Mouse (Mus musculus): ENCODE measurements around the gene Gstt2. TPM values are rescaled to one million over a fixed set of nuclear protein-coding genes. Genes with fewer than 3 reads are reported as not detected.

Gene Gstt2
- polyA plus RNA-seq, 1 experiment: 21.0 TPM

- no peaks in the 10 kb centered on the region for H3K27me3 ChIP-seq (ENCODE audit: control insufficient read depth, insufficient read depth, low read length)
- WGBS: 95% methylated on average over 5 of the region's 5 CpGs
Measured at GRCm38 (mm10) chr10:75789841-75790240, 47.4 kb downstream of the Gstt2 start.

GRCm38 (mm10) chr10:75789081-75789735 lies 48.0 kb downstream of the Gstt2 start:
- Histone ChIP-seq H3K4me3 (replicated peaks; ENCODE audit: insufficient read depth, low read depth, low read length) (no peak overlapping the region), H3K27me3 (ENCODE audit: control insufficient read depth, insufficient read depth, low read length) (no peaks in the 10 kb centered on the region), H3K4me1 (ENCODE audit: control insufficient read depth, insufficient read depth, low read length) (no peaks in the 10 kb centered on the region; the same call in 1 of the 2 replicates), H3K27ac (ENCODE audit: insufficient read depth, low read length) (no peak overlapping the region)
- 84% methylated on average over 6 of the region's 6 CpGs for WGBS
- no peak for DNase-seq
- TF ChIP-seq POLR2A (IDR thresholded peaks at IDR 0.05; ENCODE audit: borderline replicate concordance, insufficient read depth, low read length): no peak
- TF ChIP-seq CTCF (IDR thresholded peaks at IDR 0.05; ENCODE audit: borderline replicate concordance, insufficient read depth, low read depth, low read length): no peak

More at GRCm38 (mm10) chr10:75789841-75790240, 47.4 kb downstream of the Gstt2 start:
- no peak overlapping the region for H3K4me3 ChIP-seq (replicated peaks; ENCODE audit: insufficient read depth, low read depth, low read length)
- DNase-seq: no peak
- H3K27ac ChIP-seq (ENCODE audit: insufficient read depth, low read length): no peak overlapping the region
- H3K4me1 ChIP-seq (ENCODE audit: control insufficient read depth, insufficient read depth, low read length): no peaks in the 10 kb centered on the region; the same call in 1 of the 2 replicates
- TF ChIP-seq POLR2A (IDR thresholded peaks at IDR 0.05; ENCODE audit: borderline replicate concordance, insufficient read depth, low read length) (no peak), CTCF (IDR thresholded peaks at IDR 0.05; ENCODE audit: borderline replicate concordance, insufficient read depth, low read depth, low read length) (no peak)

GRCm38 (mm10) chr10:75788277-75788676 lies 48.9 kb downstream of the Gstt2 start:
- Histone ChIP-seq H3K27me3 (ENCODE audit: control insufficient read depth, insufficient read depth, low read length) (no peaks in the 10 kb centered on the region), H3K4me3 (replicated peaks; ENCODE audit: insufficient read depth, low read depth, low read length) (no peak overlapping the region), H3K27ac (ENCODE audit: insufficient read depth, low read length) (no peak overlapping the region), H3K4me1 (ENCODE audit: control insufficient read depth, insufficient read depth, low read length) (no peaks in the 10 kb centered on the region)
- no peak for TF ChIP-seq CTCF (IDR thresholded peaks at IDR 0.05; ENCODE audit: borderline replicate concordance, insufficient read depth, low read depth, low read length)
- TF ChIP-seq POLR2A (IDR thresholded peaks at IDR 0.05; ENCODE audit: borderline replicate concordance, insufficient read depth, low read length): no peak
- DNase-seq: no peak
- 93% methylated on average over 8 of the region's 8 CpGs for WGBS

- WGBS: 72% methylated on average over 1 of the region's 1 CpGs
- no peak overlapping the region for H3K4me3 ChIP-seq (replicated peaks; ENCODE audit: insufficient read depth, low read depth, low read length)
- H3K27ac ChIP-seq (ENCODE audit: insufficient read depth, low read length): no peak overlapping the region
- no peak for TF ChIP-seq POLR2A (IDR thresholded peaks at IDR 0.05; ENCODE audit: borderline replicate concordance, insufficient read depth, low read length)
- TF ChIP-seq CTCF (IDR thresholded peaks at IDR 0.05; ENCODE audit: borderline replicate concordance, insufficient read depth, low read depth, low read length): no peak
- no peak for DNase-seq
- H3K4me1 ChIP-seq (ENCODE audit: control insufficient read depth, insufficient read depth, low read length): no peaks in the 10 kb centered on the region
- no peaks in the 10 kb centered on the region; the same call in 1 of the 2 replicates for H3K27me3 ChIP-seq (ENCODE audit: control insufficient read depth, insufficient read depth, low read length)
Measured at GRCm38 (mm10) chr10:75785442-75785841, 51.8 kb downstream of the Gstt2 start.

Other genes with a start within 250 kb of the Gstt2 start
- gene Ggt5, start 248.1 kb downstream of the Gstt2 start, polyA plus RNA-seq (2012; rRNA removed): 4.0 and 6.2 TPM in 2 replicates
- gene Susd2, start 193.4 kb downstream of the Gstt2 start, polyA plus RNA-seq (2012; rRNA removed): 18.5 and 22.0 TPM in 2 replicates
- gene Cabin1, start 73.1 kb downstream of the Gstt2 start, polyA plus RNA-seq (2012; rRNA removed): 48.6 and 62.2 TPM in 2 replicates
- 146 and 151 TPM in 2 replicates for gene Ddt, start 64.0 kb downstream of the Gstt2 start, polyA plus RNA-seq (2012; rRNA removed)
- not detected in 2 replicates for gene Gm20441, start 56.5 kb downstream of the Gstt2 start, polyA plus RNA-seq (2012; rRNA removed)
- 8.5 and 8.7 TPM in 2 replicates for gene Gstt3, start 56.0 kb downstream of the Gstt2 start, polyA plus RNA-seq (2012; rRNA removed)
- gene Gstt1, start 38.8 kb downstream of the Gstt2 start, polyA plus RNA-seq (2012; rRNA removed): 37.6 and 40.1 TPM in 2 replicates
- 0.14 TPM in 1 of 2 replicates, not detected in the other for gene Gstt4, start 14.9 kb downstream of the Gstt2 start, polyA plus RNA-seq (2012; rRNA removed)
- 1,309 and 1,339 TPM in 2 replicates for gene Mif, start 22.8 kb upstream of the Gstt2 start, polyA plus RNA-seq (2012; rRNA removed)
- gene Derl3, start 56.0 kb upstream of the Gstt2 start, polyA plus RNA-seq (2012; rRNA removed): 3.4 TPM in 2 replicates
- gene Smarcb1, start 84.2 kb upstream of the Gstt2 start, polyA plus RNA-seq (2012; rRNA removed): 78.5 and 82.1 TPM in 2 replicates
- 567 and 609 TPM in 2 replicates for gene Chchd10, start 95.7 kb upstream of the Gstt2 start, polyA plus RNA-seq (2012; rRNA removed)
- gene Mmp11, start 99.1 kb upstream of the Gstt2 start, polyA plus RNA-seq (2012; rRNA removed): 2.3 and 3.0 TPM in 2 replicates
- 0.54 and 0.70 TPM in 2 replicates for gene Gm867, start 103.2 kb upstream of the Gstt2 start, polyA plus RNA-seq (2012; rRNA removed)
- 0.21 and 1.00 TPM in 2 replicates for gene Vpreb3, start 105.6 kb upstream of the Gstt2 start, polyA plus RNA-seq (2012; rRNA removed)
- gene Gm5134, start 117.1 kb upstream of the Gstt2 start, polyA plus RNA-seq (2012; rRNA removed): 0.08 TPM in 1 of 2 replicates, not detected in the other
- gene Zfp280b, start 195.2 kb upstream of the Gstt2 start, polyA plus RNA-seq (2012; rRNA removed): 17.9 and 18.1 TPM in 2 replicates